Mouse (Mus musculus) MEL (cell line): ENCODE data around the gene Impdh1. TPM values are rescaled to one million over a fixed set of nuclear protein-coding genes. Genes with fewer than 3 reads are reported as not detected.

Source experiments
- DNase-seq: peaks from one replicate; pipeline ENCODE4 v3.0.0; 2011; ENCODE audit warnings: low read depth, low spot score
- H3K27ac ChIP-seq: 2 replicates; pipeline ENCODE4 v1.5.1; 2012; ENCODE audit warnings: low read depth, mild to moderate bottlenecking, control low read depth, low read length, moderate library complexity; ENCODE audit not compliant: control insufficient read depth
- H3K27me3 ChIP-seq, 2 experiments: fragments of 150-350 bp in 1 of 2; sonication (generic) in 1 of 2; 2 replicates each; pipeline ENCODE4 v1.6.1; 2012; ENCODE audit warnings: low read length in 2 of 2, mild to moderate bottlenecking in 2 of 2, improper control_type of control experiment in 1 of 2, moderate library complexity in 1 of 2; ENCODE audit not compliant: insufficient read depth in 2 of 2, control insufficient read depth in 1 of 2
- H3K36me3 ChIP-seq, 2 experiments: 2 replicates each; pipeline ENCODE4 v1.6.1; 2012 to 2014; ENCODE audit warnings: low read length in 2 of 2, improper control_type of control experiment in 1 of 2, inconsistent platforms in 1 of 2, mild to moderate bottlenecking in 1 of 2; ENCODE audit not compliant: insufficient read depth in 2 of 2, control insufficient read depth in 1 of 2
- H3K4me1 ChIP-seq, 2 experiments: fragments of 150-350 bp in 1 of 2; sonication (generic) in 1 of 2; 2 replicates each; pipeline ENCODE4 v1.6.1; 2012; ENCODE audit warnings: low read length in 2 of 2, improper control_type of control experiment in 1 of 2, mild to moderate bottlenecking in 1 of 2; ENCODE audit not compliant: insufficient read depth in 2 of 2, control insufficient read depth in 1 of 2
- H3K4me3 ChIP-seq, 2 experiments: fragments of 150-350 bp in 1 of 2; sonication (generic) in 1 of 2; 2 replicates each; pipeline ENCODE4 v1.5.1; 2012; ENCODE audit warnings: low read depth in 2 of 2, low read length in 2 of 2, mild to moderate bottlenecking in 2 of 2, moderate library complexity in 2 of 2, control low read depth in 1 of 2, improper control_type of control experiment in 1 of 2; ENCODE audit not compliant: control insufficient read depth in 1 of 2, insufficient read depth in 1 of 2
- H3K79me2 ChIP-seq: 2 replicates; pipeline ENCODE4 v1.6.1; 2012; ENCODE audit warnings: mild to moderate bottlenecking, low read length, moderate library complexity; ENCODE audit not compliant: control insufficient read depth, poor library complexity, insufficient read depth
- H3K9ac ChIP-seq: 2 replicates; pipeline ENCODE4 v1.6.1; 2012; ENCODE audit warnings: low read depth, mild to moderate bottlenecking, control low read depth, low read length, moderate library complexity; ENCODE audit not compliant: control insufficient read depth, poor library complexity, severe bottlenecking
- H3K9me3 ChIP-seq: fragments of 150-350 bp; sonication (generic); replicated peaks from 2 replicates; pipeline ENCODE4 v1.6.1; 2012; ENCODE audit warnings: mild to moderate bottlenecking, low read length, improper control_type of control experiment, moderate library complexity; ENCODE audit not compliant: insufficient read depth
- BHLHE40 ChIP-seq: IDR thresholded peaks from 2 replicates; pipeline ENCODE4 v1.6.1; 2012; ENCODE audit warnings: low read depth, mild to moderate bottlenecking, inconsistent platforms, low read length, improper control_type of control experiment, borderline replicate concordance
- CHD1 ChIP-seq: IDR thresholded peaks from 2 replicates; pipeline ENCODE4 v1.6.1; 2012; ENCODE audit warnings: low read depth, mild to moderate bottlenecking, inconsistent platforms, low read length, improper control_type of control experiment
- CHD2 ChIP-seq: IDR thresholded peaks from 2 replicates; pipeline ENCODE4 v1.6.1; 2011; ENCODE audit warnings: low read length, improper control_type of control experiment
- CTCF ChIP-seq, 3 experiments: IDR thresholded peaks in 2 of 3; conservative IDR thresholded peaks in 1 of 3; 2 replicates each; pipeline ENCODE4 v1.5.1; 2011 to 2012; ENCODE audit warnings: low read length in 3 of 3, low read depth in 2 of 3, mild to moderate bottlenecking in 2 of 3, improper control_type of control experiment in 1 of 3, inconsistent platforms in 1 of 3, mixed read lengths in 1 of 3, moderate library complexity in 1 of 3; ENCODE audit not compliant: control insufficient read depth in 1 of 3, insufficient read depth in 1 of 3, poor library complexity in 1 of 3, severe bottlenecking in 1 of 3
- E2F4 ChIP-seq: IDR thresholded peaks from 2 replicates; pipeline ENCODE4 v1.6.1; 2011; ENCODE audit warnings: low read depth, low read length, improper control_type of control experiment, borderline replicate concordance
- ELF1 ChIP-seq: IDR thresholded peaks from 2 replicates; pipeline ENCODE4 v1.6.1; 2014; ENCODE audit warnings: low read depth, mild to moderate bottlenecking, inconsistent platforms, low read length, improper control_type of control experiment, moderate library complexity
- EP300 ChIP-seq, 2 experiments: IDR thresholded peaks; 2 replicates each; pipeline ENCODE4 v1.6.1; 2011; ENCODE audit warnings: improper control_type of control experiment in 2 of 2, low read length in 2 of 2, low read depth in 1 of 2, mild to moderate bottlenecking in 1 of 2
- GABPA ChIP-seq: IDR thresholded peaks from 2 replicates; pipeline ENCODE4 v1.6.1; 2012; ENCODE audit warnings: low read depth, mild to moderate bottlenecking, inconsistent platforms, low read length, improper control_type of control experiment, moderate library complexity
- GATA1 ChIP-seq: IDR thresholded peaks from 2 replicates; pipeline ENCODE4 v1.6.1; 2011; ENCODE audit warnings: low read depth, low read length, improper control_type of control experiment
- HCFC1 ChIP-seq: IDR thresholded peaks from 2 replicates; pipeline ENCODE4 v1.6.1; 2012; ENCODE audit warnings: low read depth, mild to moderate bottlenecking, inconsistent platforms, low read length, improper control_type of control experiment, moderate library complexity
- JUND ChIP-seq: IDR thresholded peaks from 2 replicates; pipeline ENCODE4 v1.6.1; 2011; ENCODE audit warnings: low read depth, mild to moderate bottlenecking, improper control_type of control experiment, low read length
- KAT2A ChIP-seq: conservative IDR thresholded peaks from 2 replicates; pipeline ENCODE4 v1.6.1; 2012; ENCODE audit warnings: low read depth, low read length, improper control_type of control experiment, inconsistent platforms
- MAFK ChIP-seq: IDR thresholded peaks from 2 replicates; pipeline ENCODE4 v1.6.1; 2011; ENCODE audit warnings: low read depth, mild to moderate bottlenecking, low read length, improper control_type of control experiment, borderline replicate concordance
- MAX ChIP-seq: IDR thresholded peaks from 2 replicates; pipeline ENCODE4 v1.6.1; 2011; ENCODE audit warnings: low read length, improper control_type of control experiment
- MEF2A ChIP-seq: IDR thresholded peaks from 2 replicates; pipeline ENCODE4 v1.6.1; 2014; ENCODE audit warnings: low read depth, mild to moderate bottlenecking, inconsistent platforms, low read length, improper control_type of control experiment; ENCODE audit not compliant: poor library complexity, insufficient replicate concordance, severe bottlenecking; ENCODE audit errors: extremely low read depth
- MXI1 ChIP-seq: IDR thresholded peaks from 2 replicates; pipeline ENCODE4 v1.6.1; 2011; ENCODE audit warnings: mild to moderate bottlenecking, low read depth, low read length, improper control_type of control experiment
- MYB ChIP-seq: IDR thresholded peaks from 2 replicates; pipeline ENCODE4 v1.6.1; 2011; ENCODE audit warnings: mild to moderate bottlenecking, low read depth, low read length, improper control_type of control experiment
- MYC ChIP-seq: IDR thresholded peaks from 2 replicates; pipeline ENCODE4 v1.6.1; 2011; ENCODE audit warnings: low read depth, mild to moderate bottlenecking, low read length, improper control_type of control experiment, moderate library complexity
- NELFE ChIP-seq: IDR thresholded peaks from 2 replicates; pipeline ENCODE4 v1.6.1; 2011; ENCODE audit warnings: low read depth, low read length, improper control_type of control experiment
- NRF1 ChIP-seq: IDR thresholded peaks from 2 replicates; pipeline ENCODE4 v1.6.1; 2014; ENCODE audit warnings: low read depth, mild to moderate bottlenecking, inconsistent platforms, low read length, improper control_type of control experiment, moderate library complexity; ENCODE audit not compliant: poor library complexity, insufficient read depth, severe bottlenecking
- POLR2A ChIP-seq, 2 experiments: IDR thresholded peaks; 2 replicates each; pipeline ENCODE4 v1.6.1; 2011 to 2012; ENCODE audit warnings: low read length in 2 of 2, mild to moderate bottlenecking in 2 of 2, control low read depth in 1 of 2, improper control_type of control experiment in 1 of 2, low read depth in 1 of 2, moderate library complexity in 1 of 2; ENCODE audit not compliant: control insufficient read depth in 1 of 2, insufficient read depth in 1 of 2, poor library complexity in 1 of 2
- POLR2AphosphoS2 ChIP-seq: IDR thresholded peaks from 2 replicates; pipeline ENCODE4 v1.6.1; 2011; ENCODE audit warnings: low read length, improper control_type of control experiment
- POLR2AphosphoS5 ChIP-seq: IDR thresholded peaks from 2 replicates; pipeline ENCODE4 v1.6.1; 2012; ENCODE audit warnings: low read depth, borderline replicate concordance, mild to moderate bottlenecking, inconsistent platforms, low read length, moderate library complexity, mixed read lengths
- RAD21 ChIP-seq: IDR thresholded peaks from 2 replicates; pipeline ENCODE4 v1.6.1; 2011; ENCODE audit warnings: mild to moderate bottlenecking, low read depth, low read length, improper control_type of control experiment
- RCOR1 ChIP-seq: IDR thresholded peaks from 2 replicates; pipeline ENCODE4 v1.6.1; 2012; ENCODE audit warnings: low read depth, mild to moderate bottlenecking, inconsistent platforms, low read length, improper control_type of control experiment
- SIN3A ChIP-seq: IDR thresholded peaks from 2 replicates; pipeline ENCODE4 v1.6.1; 2012; ENCODE audit warnings: low read length, improper control_type of control experiment, inconsistent platforms
- SMC3 ChIP-seq: IDR thresholded peaks from 2 replicates; pipeline ENCODE4 v1.6.1; 2011; ENCODE audit warnings: low read depth, low read length, improper control_type of control experiment
- TAL1 ChIP-seq: IDR thresholded peaks from 2 replicates; pipeline ENCODE4 v1.6.1; 2012; ENCODE audit warnings: mild to moderate bottlenecking, inconsistent platforms, low read length, moderate library complexity, mixed read lengths
- TBP ChIP-seq: IDR thresholded peaks from 2 replicates; pipeline ENCODE4 v1.8.0; 2011; ENCODE audit warnings: low read depth, low read length, improper control_type of control experiment
- TCF12 ChIP-seq: IDR thresholded peaks from 2 replicates; pipeline ENCODE4 v1.6.1; 2014; ENCODE audit warnings: low read depth, mild to moderate bottlenecking, inconsistent platforms, low read length, improper control_type of control experiment, moderate library complexity
- UBTF ChIP-seq: IDR thresholded peaks from 2 replicates; pipeline ENCODE4 v1.6.1; 2012; ENCODE audit warnings: low read depth, mild to moderate bottlenecking, inconsistent platforms, low read length, improper control_type of control experiment, moderate library complexity, borderline replicate concordance; ENCODE audit not compliant: insufficient read depth
- USF1 ChIP-seq: IDR thresholded peaks from 2 replicates; pipeline ENCODE4 v1.6.1; 2014; ENCODE audit warnings: low read depth, mild to moderate bottlenecking, inconsistent platforms, low read length, improper control_type of control experiment, moderate library complexity
- USF2 ChIP-seq, 2 experiments: IDR thresholded peaks; 2 replicates each; pipeline ENCODE4 v1.6.1; 2011 to 2012; ENCODE audit warnings: improper control_type of control experiment in 2 of 2, low read length in 2 of 2, borderline replicate concordance in 1 of 2, inconsistent platforms in 1 of 2, low read depth in 1 of 2, mild to moderate bottlenecking in 1 of 2; ENCODE audit not compliant: insufficient read depth in 1 of 2
- ZC3H11A ChIP-seq: IDR thresholded peaks from 2 replicates; pipeline ENCODE4 v1.6.1; 2012; ENCODE audit warnings: low read depth, mild to moderate bottlenecking, inconsistent platforms, low read length, improper control_type of control experiment
- ZKSCAN1 ChIP-seq: IDR thresholded peaks from 2 replicates; pipeline ENCODE4 v1.6.1; 2012; ENCODE audit warnings: low read depth, mild to moderate bottlenecking, inconsistent platforms, low read length, improper control_type of control experiment, moderate library complexity
- ZMIZ1 ChIP-seq: IDR thresholded peaks from 2 replicates; pipeline ENCODE4 v1.6.1; 2012; ENCODE audit warnings: low read depth, mild to moderate bottlenecking, inconsistent platforms, low read length, improper control_type of control experiment, moderate library complexity
- ZNF384 ChIP-seq: IDR thresholded peaks from 2 replicates; pipeline ENCODE4 v1.6.1; 2012; ENCODE audit warnings: low read depth, mild to moderate bottlenecking, inconsistent platforms, low read length, improper control_type of control experiment
- polyA plus RNA-seq, 2 experiments: library from polyadenylated mRNA; stranded (reverse) in 1 of 2; unstranded in 1 of 2; fragments of >175 nt in 1 of 2; fragments of >200 nt in 1 of 2; gene quantifications; 2 replicates each; pipeline versions ENCODE4 v1.2.1 to v1.2.4; 2012; ENCODE audit warnings: low replicate concordance in 2 of 2, low read depth in 1 of 2; ENCODE audit not compliant: insufficient read length in 2 of 2, insufficient read depth in 1 of 2, missing spikeins in 1 of 2
- total RNA-seq: library from RNA; depleted of rRNA; stranded (reverse); fragments of 300-350 nt; gene quantifications from 2 replicates; pipeline ENCODE4 v1.2.3, GENCODE M21; 2012

Impdh1 gene
- total and polyA plus RNA-seq, 3 experiments, result 15.3 to 55.1 TPM; not detected in 1

DNA sequence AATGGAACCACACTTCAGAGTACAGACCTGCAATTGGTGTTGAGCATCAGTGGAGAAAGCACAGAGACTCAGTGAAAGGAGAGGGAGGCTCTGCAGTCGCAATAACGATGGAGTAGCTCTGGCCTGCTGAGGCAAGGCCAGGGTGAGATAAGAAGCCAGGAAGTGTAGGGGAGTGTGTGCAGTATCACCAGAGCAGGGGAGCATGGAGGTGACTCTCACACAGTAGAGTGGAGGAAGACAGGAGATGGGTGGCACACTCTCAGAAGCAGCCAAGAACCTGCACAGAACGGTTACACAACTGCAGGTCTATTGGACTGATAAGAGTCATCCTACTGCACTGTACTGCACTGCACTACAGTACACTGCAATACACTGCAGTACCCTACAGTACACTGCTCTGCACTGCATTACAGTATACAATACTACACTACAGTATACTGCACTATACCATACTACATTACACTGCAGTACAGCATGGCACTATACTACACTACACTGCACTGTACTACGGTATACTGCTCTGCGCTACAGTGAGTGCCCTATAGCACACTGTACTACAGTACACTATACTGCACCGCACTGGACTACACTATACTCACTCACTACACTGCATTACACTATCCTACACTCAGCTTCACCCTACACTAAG lies 13.2 kb upstream of the Impdh1 start:
- Histone ChIP-seq H3K79me2 (no peaks in the 10 kb centered on the region), H3K27ac (no peak overlapping the region), H3K4me1 (peaks cover 4 to 13% of the 10 kb centered on the region in 2 experiments; a peak in 3 of 4 replicates), H3K27me3 (peaks cover 5 to 7% of the 10 kb centered on the region in 2 experiments), H3K9ac (no peak overlapping the region), H3K4me3 (no peak overlapping the region), H3K36me3 (peaks cover 0 to 4% of the 10 kb centered on the region in 2 experiments; a peak in 2 of 4 replicates), H3K9me3 (no peaks in the 10 kb centered on the region)
- peak; percentile 62 for DNase-seq
- TF ChIP-seq SMC3 (no peak), MXI1 (no peak), POLR2A (IDR thresholded peaks at IDR 0.05; ENCODE audit: control insufficient read depth in 1 of 2, insufficient read depth in 1 of 2, low read depth in 1 of 2, low read length in 2 of 2, poor library complexity in 1 of 2) (no peak), USF1 (no peak), ELF1 (0 out of 2 replicates have a peak, but pooled peaks have one; percentile 16), ZNF384 (no peak), CHD1 (no peak), RAD21 (no peak), SIN3A (no peak), POLR2AphosphoS5 (no peak), GABPA (no peak), MEF2A (no peak), HCFC1 (no peak), TCF12 (0 out of 2 replicates have a peak, but pooled peaks have one; percentile 37), ZKSCAN1 (no peak), MYC (0 out of 2 replicates have a peak, but pooled peaks have one; percentile 39), NELFE (no peak), UBTF (no peak), CTCF (IDR thresholded peaks at IDR 0.05 in 2 of 3, conservative IDR thresholded peaks at IDR 0.05 in 1 of 3; ENCODE audit: control insufficient read depth in 1 of 3, insufficient read depth in 1 of 3, low read depth in 2 of 3, low read length in 3 of 3, poor library complexity in 1 of 3, severe bottlenecking in 1 of 3) (no peak), MYB (no peak), MAX (no peak), GATA1 (peak; percentile 61), TAL1 (0 out of 2 replicates have a peak, but pooled peaks have one; percentile 20), POLR2AphosphoS2 (no peak), RCOR1 (no peak), TBP (no peak), MAFK (no peak), BHLHE40 (no peak), E2F4 (no peak), NRF1 (no peak), CHD2 (no peak), KAT2A (no peak), ZMIZ1 (no peak), USF2 (IDR thresholded peaks at IDR 0.05; ENCODE audit: borderline replicate concordance in 1 of 2, insufficient read depth in 1 of 2, low read depth in 1 of 2, low read length in 2 of 2) (no peak), JUND (no peak), ZC3H11A (no peak), EP300 (IDR thresholded peaks at IDR 0.05; ENCODE audit: low read depth in 1 of 2, low read length in 2 of 2) (peak; percentile 12 to 41; a peak in 3 of 4 replicates)
